Mouse (Mus musculus): ENCODE data around the gene Arhgap42.

- TF ChIP-seq CTCF (conservative IDR thresholded peaks at IDR 0.05; ENCODE audit: low read length) (no peak), POU5F1 (IDR thresholded peaks at IDR 0.05; ENCODE audit: borderline replicate concordance, low read length) (no peak)
These were observed 145.8 kb downstream of the Arhgap42 start for GRCm38 (mm10) chr9:9093096-9093495.

Measured in E14TG2a.4 (cell line).